Mouse (Mus musculus) embryonic fibroblast, embryonic 13.5 days (primary cell): Measurements from ENCODE around the gene Paip2b.

ENCODE experiments used
- CTCF ChIP-seq: IDR thresholded peaks from 2 replicates; pipeline ENCODE4 v1.5.1; 2011; ENCODE audit warnings: mild to moderate bottlenecking, control low read depth, low read length, moderate library complexity, borderline replicate concordance; ENCODE audit not compliant: insufficient read depth
- POLR2A ChIP-seq: IDR thresholded peaks from 2 replicates; pipeline ENCODE4 v1.6.1; 2011; ENCODE audit warnings: low read depth, mild to moderate bottlenecking, control low read depth, low read length, moderate library complexity

GRCm38 (mm10) chr6:83857476-83857875, 25.9 kb upstream of the Paip2b start:
- TF ChIP-seq CTCF (no peak), POLR2A (no peak)
